Mouse (Mus musculus): ENCODE data around the gene Cyb5r4. TPM values are rescaled to one million over a fixed set of nuclear protein-coding genes. Genes with fewer than 3 reads are reported as not detected.

Cyb5r4 gene
- 10 to 100 TPM; 55.0 to 57.0 TPM for total RNA-seq (2023)

DNA sequence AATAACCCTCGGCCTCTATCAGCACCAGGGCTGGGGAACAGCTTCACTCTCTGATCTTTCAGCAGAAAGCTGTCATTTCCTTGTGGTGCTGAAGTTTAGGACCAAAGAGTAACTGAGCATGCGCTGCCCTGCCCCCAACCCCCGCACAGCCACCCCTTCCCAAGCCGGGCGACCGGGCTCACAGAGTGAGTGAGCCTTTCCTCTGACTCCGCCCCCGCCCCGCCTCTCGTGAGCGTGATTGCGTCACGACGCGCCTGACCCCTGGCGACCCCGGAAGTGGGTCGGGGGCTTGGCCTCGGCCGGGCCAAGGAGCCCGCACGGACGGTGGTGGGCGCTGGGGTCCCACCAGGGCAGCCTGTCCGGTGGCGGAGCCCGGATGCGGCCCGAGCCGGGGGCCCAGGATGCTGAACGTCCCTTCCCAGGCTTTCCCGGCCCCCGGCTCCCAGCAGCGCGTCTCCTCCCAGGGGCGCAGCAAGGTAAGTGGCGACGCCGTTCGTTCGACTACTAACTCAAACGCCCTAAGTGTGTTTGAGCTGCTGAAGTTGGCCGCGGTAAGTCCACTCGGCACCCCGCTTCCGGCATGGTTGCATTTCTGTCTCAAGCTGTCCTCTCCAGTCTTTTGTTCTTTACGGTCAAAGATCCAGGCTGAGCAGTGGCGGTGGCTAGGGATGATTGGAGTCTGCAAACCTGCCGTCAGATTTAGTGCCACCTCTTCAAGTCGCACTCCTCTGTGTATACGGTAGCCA lies at the start of gene Cyb5r4:
Gene Cyb5r4, plus strand, starts transcription at position 237 of the 746 bp plus-strand sequence.

DNA sequence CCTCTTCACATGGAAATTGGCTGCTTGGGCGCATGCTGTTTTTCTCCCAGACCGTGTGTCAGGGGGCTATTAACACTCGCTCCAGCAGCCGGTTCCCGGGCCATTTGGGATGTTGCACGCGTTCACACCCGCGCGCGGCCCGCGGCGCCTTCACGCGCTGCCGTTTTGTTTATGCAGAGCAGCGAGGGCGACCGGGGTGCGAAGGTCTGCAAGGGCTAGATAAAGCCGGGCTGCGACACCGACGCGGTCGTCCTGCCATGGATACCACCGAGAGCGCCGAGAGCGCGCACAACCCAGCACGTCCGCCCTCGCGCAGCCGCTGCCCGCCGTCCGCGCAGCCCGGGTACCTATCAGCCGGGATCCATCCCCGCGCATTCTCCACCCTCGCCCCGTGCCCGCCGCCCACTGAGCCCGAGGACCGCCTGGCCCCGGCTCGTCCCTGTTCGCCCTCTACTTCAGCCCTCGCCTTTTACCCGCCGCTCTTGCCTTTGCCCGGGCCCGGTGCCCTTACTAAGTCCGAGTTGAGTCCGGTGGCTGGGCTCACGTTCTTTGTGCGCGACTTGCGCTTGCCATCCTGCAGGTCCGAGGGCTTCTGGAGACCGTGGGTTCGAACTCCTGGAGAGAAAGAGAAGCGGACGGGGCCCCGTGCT lies 6.4 kb upstream of the Cyb5r4 start, which contains the start of gene Ripply2:
Gene Ripply2, plus strand, starts transcription at position 250 of the 650 bp plus-strand sequence.

Other genes with a start within 250 kb of the Cyb5r4 start
- gene Snap91, start 141.4 kb upstream of the Cyb5r4 start, total RNA-seq (2023) = not detected
- not detected for gene Ripply2, start 6.5 kb upstream of the Cyb5r4 start, total RNA-seq (2023)
- not detected for gene Mrap2, start 122.3 kb downstream of the Cyb5r4 start, total RNA-seq (2023)
- gene Cep162, start 233.5 kb downstream of the Cyb5r4 start, total RNA-seq (2023) = 10 to 100 TPM; 16.5 to 19.6 TPM